Mouse (Mus musculus) heart, adult 2 months (tissue): ENCODE data around the gene Slc12a5. TPM values are rescaled to one million over a fixed set of nuclear protein-coding genes. Genes with fewer than 3 reads are reported as not detected.

Experiments
- DNase-seq, 2 experiments: peaks; one replicate each; pipeline ENCODE4 v3.0.0; 2021
- H3K27ac ChIP-seq: fragments of 200-600 bp; 2 replicates; pipeline ENCODE4 v1.8.1; 2022
- H3K27me3 ChIP-seq: fragments of 200-500 bp; 2 replicates; pipeline ENCODE4 v1.6.1; 2012; ENCODE audit warnings: mild to moderate bottlenecking, low read length, inconsistent platforms, mixed read lengths; ENCODE audit not compliant: control insufficient read depth, insufficient read depth
- H3K36me3 ChIP-seq: fragments of 200-500 bp; 2 replicates; pipeline ENCODE4 v1.6.1; 2012; ENCODE audit warnings: low read length, inconsistent platforms; ENCODE audit not compliant: control insufficient read depth, insufficient read depth
- H3K4me1 ChIP-seq: fragments of 200-500 bp; 2 replicates; pipeline ENCODE4 v1.6.1; 2011; ENCODE audit warnings: low read length; ENCODE audit not compliant: control insufficient read depth, insufficient read depth
- H3K4me3 ChIP-seq: fragments of 200-600 bp; 2 replicates; pipeline ENCODE4 v1.8.1; 2022
- H3K79me2 ChIP-seq: fragments of 200-500 bp; replicated peaks from 2 replicates; pipeline ENCODE4 v1.6.1; 2012; ENCODE audit warnings: mild to moderate bottlenecking, inconsistent platforms, low read length, moderate library complexity, mixed read lengths; ENCODE audit not compliant: control insufficient read depth, insufficient read depth
- H3K9ac ChIP-seq: fragments of 200-500 bp; 2 replicates; pipeline ENCODE4 v1.6.1; 2012; ENCODE audit warnings: low read depth, mild to moderate bottlenecking, control low read depth, inconsistent platforms, low read length, mixed read lengths
- CTCF ChIP-seq: fragments of 200-600 bp; IDR thresholded peaks from 2 replicates; pipeline ENCODE4 v1.8.1; 2022; ENCODE audit warnings: antibody characterized with exemption, mild to moderate bottlenecking, moderate library complexity
- EP300 ChIP-seq: fragments of 200-500 bp; IDR thresholded peaks from 2 replicates; pipeline ENCODE4 v1.6.1; 2011; ENCODE audit warnings: low read depth, low read length, control low read depth; ENCODE audit not compliant: insufficient read depth
- POLR2A ChIP-seq: fragments of 200-500 bp; IDR thresholded peaks from 2 replicates; pipeline ENCODE4 v1.6.1; 2011; ENCODE audit warnings: mild to moderate bottlenecking, low read depth, low read length, control low read depth; ENCODE audit not compliant: insufficient read depth
- WGBS: fragments of 180-500 bp; shearing (Covaris S2); methylation state at CpG from one replicate; pipeline ENCODE4 v1.1.7; 2018; 5-methylcytosine and 5-hydroxymethylcytosine counted together
- intact Hi-C: fragments of 180-260 bp; cut with DNase I; formaldehyde crosslinking; loops from one replicate; pipeline ENCODE4 v1.15.1; 2025
- polyA plus RNA-seq: library from polyadenylated mRNA; depleted of rRNA; stranded (reverse); fragments of >200 nt; gene quantifications from 2 replicates; pipeline ENCODE4 v1.2.3, GENCODE M21; 2012; rRNA removed
- total RNA-seq, 2 experiments: library from RNA; stranded (reverse); gene quantifications; 2 replicates each; pipeline ENCODE4 v1.2.3; 2021

Slc12a5 gene
- total and polyA plus RNA-seq, 3 experiments: 1.5 to 2.3 (median 2.2) TPM

DNA sequence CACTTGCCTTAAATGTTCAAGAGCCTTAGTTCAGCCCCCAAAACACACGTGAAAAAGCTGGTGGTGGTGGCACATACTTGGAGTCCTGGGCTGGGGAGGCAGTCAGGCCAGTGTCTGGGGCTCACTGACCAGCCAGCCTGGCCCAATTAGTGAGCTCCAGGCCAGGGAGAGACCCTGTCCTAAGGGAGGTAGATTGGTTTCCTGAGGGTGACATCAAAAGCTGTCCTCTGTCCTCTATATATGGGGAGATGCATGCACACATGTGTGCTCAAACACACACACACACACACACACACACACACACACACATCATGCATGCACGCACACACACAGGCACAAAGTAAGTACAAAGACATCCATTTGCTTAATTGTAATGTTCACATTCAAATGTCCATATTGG is 83.1 kb downstream of the Slc12a5 start:
- DNase-seq: no peak
- TF ChIP-seq CTCF (no peak), EP300 (no peak), POLR2A (no peak)
- H3K27ac ChIP-seq: no peak overlapping the region
- no peak overlapping the region for H3K4me3 ChIP-seq
- no peaks in the 10 kb centered on the region; the same call in none of the 2 replicates for H3K27me3 ChIP-seq
- no peaks in the 10 kb centered on the region for H3K36me3 ChIP-seq
- H3K4me1 ChIP-seq: no peaks in the 10 kb centered on the region
- intact Hi-C loops: no loop called here
- no peak overlapping the region for H3K9ac ChIP-seq
- no peaks in the 10 kb centered on the region for H3K79me2 ChIP-seq
- 70% methylated on average over 2 of the region's 2 CpGs for WGBS

DNA sequence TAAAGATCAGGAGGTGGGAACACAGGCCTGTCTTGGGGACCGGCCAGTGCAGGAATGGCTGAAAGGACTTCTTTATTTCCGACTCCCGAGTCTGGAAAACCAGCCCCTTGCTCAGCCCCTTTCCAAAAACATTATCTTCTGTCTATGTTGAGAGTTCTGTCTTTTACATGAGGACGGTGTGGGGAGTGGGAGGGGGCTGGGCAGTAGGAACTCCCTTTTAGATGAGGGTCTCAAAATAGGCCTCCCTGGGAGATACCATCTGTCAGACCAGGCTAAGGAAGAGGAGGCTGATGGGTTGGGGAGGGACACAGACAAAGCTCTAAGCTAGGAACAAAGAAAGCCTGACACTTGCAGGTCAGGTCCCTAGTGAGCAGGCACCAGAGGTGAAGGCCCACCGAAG is 88.4 kb downstream of the Slc12a5 start:
- intact Hi-C loops: no loop called here
- 54% methylated on average over 5 of the region's 5 CpGs for WGBS
- no peaks in the 10 kb centered on the region for H3K4me1 ChIP-seq

More for the DNA sequence above, 88.4 kb downstream of the Slc12a5 start:
- Histone ChIP-seq H3K79me2 (no peaks in the 10 kb centered on the region), H3K27me3 (no peaks in the 10 kb centered on the region), H3K4me3 (no peak overlapping the region), H3K9ac (no peak overlapping the region), H3K27ac (no peak overlapping the region), H3K36me3 (no peaks in the 10 kb centered on the region)
- TF ChIP-seq POLR2A (no peak), CTCF (no peak)
- peak in 1 of 2 experiments; percentile 9 for DNase-seq

Other genes with a start within 250 kb of the Slc12a5 start
- not detected for gene Spint5, start 245.5 kb upstream of the Slc12a5 start, total RNA-seq
- gene Spint5, start 245.5 kb upstream of the Slc12a5 start, polyA plus RNA-seq: not detected in 2 replicates
- not detected for gene Wfdc3, start 214.9 kb upstream of the Slc12a5 start, total RNA-seq
- 0.31 and 0.50 TPM in 2 replicates for gene Wfdc3, start 214.9 kb upstream of the Slc12a5 start, polyA plus RNA-seq
- 10 to 100 TPM; 21.8 to 21.9 TPM for gene Dnttip1, start 214.8 kb upstream of the Slc12a5 start, total RNA-seq
- 15.0 and 15.9 TPM in 2 replicates for gene Dnttip1, start 214.8 kb upstream of the Slc12a5 start, polyA plus RNA-seq
- 1 to 10 TPM; 1.5 to 4.2 TPM for gene Ube2c, start 190.9 kb upstream of the Slc12a5 start, total RNA-seq
- gene Ube2c, start 190.9 kb upstream of the Slc12a5 start, polyA plus RNA-seq: 3.0 and 7.3 TPM in 2 replicates
- under 1 TPM in 1 of 2 experiments, not detected in 1; 0.50 TPM for gene Tnnc2, start 180.8 kb upstream of the Slc12a5 start, total RNA-seq
- gene Tnnc2, start 180.8 kb upstream of the Slc12a5 start, polyA plus RNA-seq: not detected in 2 replicates
- 10 to 100 TPM; 21.2 to 30.3 TPM for gene Snx21, start 175.0 kb upstream of the Slc12a5 start, total RNA-seq
- 24.7 and 29.0 TPM in 2 replicates for gene Snx21, start 175.0 kb upstream of the Slc12a5 start, polyA plus RNA-seq
- 10 to 100 TPM; 13.3 to 14.0 TPM for gene Acot8, start 155.9 kb upstream of the Slc12a5 start, total RNA-seq
- gene Acot8, start 155.9 kb upstream of the Slc12a5 start, polyA plus RNA-seq: 17.0 and 19.1 TPM in 2 replicates
- gene Zswim3, start 155.7 kb upstream of the Slc12a5 start, total RNA-seq: 1 to 10 TPM; 1.7 to 2.1 TPM
- gene Zswim3, start 155.7 kb upstream of the Slc12a5 start, polyA plus RNA-seq: 2.1 and 2.8 TPM in 2 replicates
- 1 to 10 TPM; 4.5 to 5.3 TPM for gene Zswim1, start 138.1 kb upstream of the Slc12a5 start, total RNA-seq
- 5.1 and 6.4 TPM in 2 replicates for gene Zswim1, start 138.1 kb upstream of the Slc12a5 start, polyA plus RNA-seq
- under 1 TPM; 0.60 to 0.68 TPM for gene Spata25, start 132.3 kb upstream of the Slc12a5 start, total RNA-seq
- gene Spata25, start 132.3 kb upstream of the Slc12a5 start, polyA plus RNA-seq: 0.23 TPM in 1 of 2 replicates, not detected in the other
- 10 to 100 TPM; 94.3 to 99.8 TPM for gene Ctsa, start 127.9 kb upstream of the Slc12a5 start, total RNA-seq
- 200 and 232 TPM in 2 replicates for gene Ctsa, start 127.9 kb upstream of the Slc12a5 start, polyA plus RNA-seq
- 10 to 100 TPM; 47.2 to 49.2 TPM for gene Neurl2, start 127.3 kb upstream of the Slc12a5 start, total RNA-seq
- 54.2 and 54.8 TPM in 2 replicates for gene Neurl2, start 127.3 kb upstream of the Slc12a5 start, polyA plus RNA-seq
- 10 to 100 TPM; 33.8 to 36.1 TPM for gene Pltp, start 103.1 kb upstream of the Slc12a5 start, total RNA-seq
- gene Pltp, start 103.1 kb upstream of the Slc12a5 start, polyA plus RNA-seq: 57.4 and 71.2 TPM in 2 replicates
- 10 to 100 TPM; 25.7 to 31.8 TPM for gene Pcif1, start 81.5 kb upstream of the Slc12a5 start, total RNA-seq
- gene Pcif1, start 81.5 kb upstream of the Slc12a5 start, polyA plus RNA-seq: 18.4 and 20.8 TPM in 2 replicates
- gene Zfp335, start 49.0 kb upstream of the Slc12a5 start, total RNA-seq: 1 to 10 TPM; 8.0 to 8.2 TPM
- gene Zfp335, start 49.0 kb upstream of the Slc12a5 start, polyA plus RNA-seq: 14.0 and 14.3 TPM in 2 replicates
- gene Mmp9, start 20.0 kb upstream of the Slc12a5 start, total RNA-seq: under 1 TPM; 0.93 to 0.99 TPM
- gene Mmp9, start 20.0 kb upstream of the Slc12a5 start, polyA plus RNA-seq: 3.5 and 5.1 TPM in 2 replicates
- 10 to 100 TPM; 18.6 to 20.6 TPM for gene Ncoa5, start 74.1 kb downstream of the Slc12a5 start, total RNA-seq
- 16.4 and 21.2 TPM in 2 replicates for gene Ncoa5, start 74.1 kb downstream of the Slc12a5 start, polyA plus RNA-seq
- gene Cd40, start 94.8 kb downstream of the Slc12a5 start, total RNA-seq: 1 to 10 TPM; 2.0 to 2.2 TPM
- 4.6 and 7.1 TPM in 2 replicates for gene Cd40, start 94.8 kb downstream of the Slc12a5 start, polyA plus RNA-seq
- gene 1700025C18Rik, start 129.9 kb downstream of the Slc12a5 start, total RNA-seq: not detected
- gene 1700025C18Rik, start 129.9 kb downstream of the Slc12a5 start, polyA plus RNA-seq: not detected in 2 replicates